Comparison of ENCODE assay signal across 30 mouse cellular contexts in genomic region chrX:169337559-169337958, GRCm38 (mm10).
"Had no signal": no experiment of that assay in that cellular context is flagged by ENCODE, and none has a peak within 500 bp of the region (broad histone marks: within the 10 kb centered on the region; RNA-seq: fewer than 3 reads in every experiment).

No protein-coding gene starts in this region.

- H3K4me1 ChIP-seq: limb, embryonic 10.5 days; limb, embryonic 12.5 days; limb, embryonic 13.5 days; limb, embryonic 15.5 days; liver, embryonic 12.5 days; liver, embryonic 13.5 days; liver, embryonic 15.5 days; lung, embryonic 15.5 days; midbrain, embryonic 10.5 days; midbrain, embryonic 12.5 days; midbrain, embryonic 13.5 days; midbrain, embryonic 15.5 days; neural tube, embryonic 12.5 days had no signal

- H3K27ac ChIP-seq: limb, embryonic 10.5 days; limb, embryonic 12.5 days; limb, embryonic 13.5 days; limb, embryonic 15.5 days; liver, embryonic 12.5 days; liver, embryonic 13.5 days; liver, embryonic 14.5 days; liver, embryonic 15.5 days; lung, embryonic 15.5 days; macrophage; midbrain, embryonic 10.5 days; midbrain, embryonic 12.5 days; midbrain, embryonic 13.5 days; midbrain, embryonic 15.5 days; neural tube, embryonic 12.5 days had no signal

- H3K4me3 ChIP-seq: limb, embryonic 10.5 days; limb, embryonic 12.5 days; limb, embryonic 13.5 days; limb, embryonic 15.5 days; liver, embryonic 12.5 days; liver, embryonic 13.5 days; liver, embryonic 15.5 days; lung, embryonic 15.5 days; megakaryocyte, embryonic 14.5 days; midbrain, embryonic 10.5 days; midbrain, embryonic 12.5 days; midbrain, embryonic 13.5 days; midbrain, embryonic 15.5 days; myocyte; neural tube, embryonic 12.5 days had no signal

- H3K9me3 ChIP-seq: limb, embryonic 10.5 days; limb, embryonic 12.5 days; limb, embryonic 13.5 days; limb, embryonic 15.5 days; liver, embryonic 12.5 days; liver, embryonic 13.5 days; liver, embryonic 15.5 days; lung, embryonic 15.5 days; megakaryocyte, embryonic 14.5 days; midbrain, embryonic 10.5 days; midbrain, embryonic 12.5 days; midbrain, embryonic 13.5 days; midbrain, embryonic 15.5 days; neural tube, embryonic 12.5 days had no signal

- H3K27me3 ChIP-seq: limb, embryonic 15.5 days; liver, embryonic 12.5 days; liver, embryonic 13.5 days; liver, embryonic 15.5 days; lung, embryonic 15.5 days; megakaryocyte, embryonic 14.5 days; midbrain, embryonic 13.5 days; neural tube, embryonic 12.5 days had no signal

- H3K36me3 ChIP-seq: limb, embryonic 10.5 days; limb, embryonic 12.5 days; limb, embryonic 13.5 days; limb, embryonic 15.5 days; liver, embryonic 12.5 days; liver, embryonic 13.5 days; liver, embryonic 15.5 days; lung, embryonic 15.5 days; midbrain, embryonic 10.5 days; midbrain, embryonic 12.5 days; midbrain, embryonic 13.5 days; midbrain, embryonic 15.5 days; neural tube, embryonic 12.5 days had no signal

- DNase-seq: left cerebral cortex, postnatal 4 days; liver; liver, embryonic 13.5 days; liver, postnatal 0 days; lung, adult 18-20 months; lung, adult 2 months; lung, embryonic 14.5 days; lung, postnatal 10 days; lung, postnatal 14 days; lung, postnatal 36 days; lung, postnatal 4 days; midbrain, embryonic 14.5 days had no signal

- ATAC-seq: liver, embryonic 12.5 days; liver, postnatal 0 days; lung, postnatal 0 days; midbrain, embryonic 13.5 days; midbrain, embryonic 15.5 days; midbrain, embryonic 16.5 days had no signal

- H3K9ac ChIP-seq: limb, embryonic 12.5 days; limb, embryonic 13.5 days; limb, embryonic 15.5 days; liver, embryonic 12.5 days; liver, embryonic 13.5 days; liver, embryonic 14.5 days; liver, embryonic 15.5 days; liver, postnatal 0 days; lung, embryonic 14.5 days; lung, embryonic 15.5 days; midbrain, embryonic 12.5 days; midbrain, embryonic 13.5 days; midbrain, embryonic 15.5 days; neural tube, embryonic 12.5 days had no signal
